Mouse (Mus musculus) lung, adult 2 months (tissue): ENCODE measurements around the gene Rnf41.

Experiments used
- CTCF ChIP-seq: fragments of 200-500 bp; IDR thresholded peaks from 2 replicates; pipeline ENCODE4 v1.5.1; 2011; ENCODE audit warnings: mild to moderate bottlenecking, low read length, control low read depth; ENCODE audit not compliant: insufficient read depth
- POLR2A ChIP-seq: fragments of 200-500 bp; IDR thresholded peaks from 2 replicates; pipeline ENCODE4 v1.6.1; 2011; ENCODE audit warnings: low read depth, mild to moderate bottlenecking, control low read depth, low read length, borderline replicate concordance; ENCODE audit errors: extremely low read depth

DNA sequence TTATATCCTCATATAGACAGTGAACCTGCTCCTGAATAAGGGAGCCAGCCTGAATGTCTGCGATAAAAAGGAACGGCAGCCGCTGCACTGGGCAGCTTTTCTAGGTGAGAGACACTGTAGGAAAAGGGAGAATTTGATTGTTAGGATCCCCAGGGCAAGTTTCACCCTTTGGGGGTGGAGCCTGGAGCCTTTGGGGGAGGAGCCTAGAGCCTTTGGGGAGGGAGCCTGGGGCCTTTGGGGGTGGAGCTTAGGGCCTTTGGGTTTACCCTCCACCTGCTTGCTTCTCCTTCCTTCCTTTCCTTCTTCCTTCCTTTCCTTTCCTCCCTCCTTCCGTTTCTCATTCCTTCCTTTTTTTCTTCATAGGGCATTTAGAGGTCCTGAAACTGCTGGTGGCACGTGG is 30.9 kb upstream of the Rnf41 start:
- TF ChIP-seq POLR2A = no peak
- TF ChIP-seq CTCF = no peak
